Mouse (Mus musculus): Measurements from ENCODE around the gene Ggct. TPM values are rescaled to one million over a fixed set of nuclear protein-coding genes. Genes with fewer than 3 reads are reported as not detected.

Ggct gene
- total RNA-seq, 2 experiments from 2014 or later, result 6.0 to 9.2 TPM

GRCm38 (mm10) chr6:54997726-54998125 is 5.0 kb upstream of the Ggct start:
- no peak for DNase-seq (ENCODE audit: low spot score in 2 of 2)

GRCm38 (mm10) chr6:54996361-54996760 is 3.6 kb upstream of the Ggct start:
- no peak for DNase-seq (ENCODE audit: low spot score in 2 of 2)

GRCm38 (mm10) chr6:54992141-54992540 is 609 bp downstream of the Ggct start:
- DNase-seq (ENCODE audit: low spot score in 2 of 2), result no peak

- no peak for DNase-seq (ENCODE audit: low spot score in 2 of 2)
Observed at GRCm38 (mm10) chr6:54991189-54991588, 1.6 kb downstream of the Ggct start.

GRCm38 (mm10) chr6:54988141-54988540 is 4.6 kb downstream of the Ggct start:
- no peak for DNase-seq (ENCODE audit: low spot score in 2 of 2)

GRCm38 (mm10) chr6:54984096-54984495 is 8.7 kb downstream of the Ggct start:
- no peak for DNase-seq (ENCODE audit: low spot score in 2 of 2)

GRCm38 (mm10) chr6:54983526-54984050 is 9.2 kb downstream of the Ggct start:
- no peak for DNase-seq (ENCODE audit: low spot score in 2 of 2)

- no peak for DNase-seq (ENCODE audit: low spot score in 2 of 2)
Observed at GRCm38 (mm10) chr6:54979426-54979825, 13.3 kb downstream of the Ggct start.

- no peak for DNase-seq (ENCODE audit: low spot score in 2 of 2)
Observed at GRCm38 (mm10) chr6:54975616-54976015, 17.1 kb downstream of the Ggct start.

- peak in 1 of 2 experiments; percentile 18 for DNase-seq (ENCODE audit: low spot score in 2 of 2)
Observed at GRCm38 (mm10) chr6:54974501-54974900, 18.2 kb downstream of the Ggct start.

- DNase-seq (ENCODE audit: low spot score in 2 of 2), result no peak
Observed at GRCm38 (mm10) chr6:54972929-54973211, 19.9 kb downstream of the Ggct start.

GRCm38 (mm10) chr6:54972111-54972928 is 20.4 kb downstream of the Ggct start, which contains the start of gene Nod1:
Gene Nod1, minus strand, starts transcription at chr6:54972612.
- peak; percentile 73 to 75 for DNase-seq (ENCODE audit: low spot score in 2 of 2)

- no peak for DNase-seq (ENCODE audit: low spot score in 2 of 2)
Observed at GRCm38 (mm10) chr6:54971731-54972110, 21.0 kb downstream of the Ggct start.

GRCm38 (mm10) chr6:54970506-54970905 is 22.2 kb downstream of the Ggct start:
- no peak for DNase-seq (ENCODE audit: low spot score in 2 of 2)

- DNase-seq (ENCODE audit: low spot score in 2 of 2), result no peak
Observed at GRCm38 (mm10) chr6:54969801-54970200, 22.9 kb downstream of the Ggct start.

- no peak for DNase-seq (ENCODE audit: low spot score in 2 of 2)
Observed at GRCm38 (mm10) chr6:54967591-54967990, 25.2 kb downstream of the Ggct start.

GRCm38 (mm10) chr6:54965234-54965633 is 27.5 kb downstream of the Ggct start:
- no peak for DNase-seq (ENCODE audit: low spot score in 2 of 2)

GRCm38 (mm10) chr6:54964755-54965154 is 28.0 kb downstream of the Ggct start:
- DNase-seq (ENCODE audit: low spot score in 2 of 2), result no peak

GRCm38 (mm10) chr6:54963599-54963998 is 29.2 kb downstream of the Ggct start:
- no peak for DNase-seq (ENCODE audit: low spot score in 2 of 2)

- DNase-seq (ENCODE audit: low spot score in 2 of 2), result no peak
Observed at GRCm38 (mm10) chr6:54957655-54958054, 35.1 kb downstream of the Ggct start.

GRCm38 (mm10) chr6:54956425-54956824 is 36.3 kb downstream of the Ggct start:
- DNase-seq (ENCODE audit: low spot score in 2 of 2), result no peak

- no peak for DNase-seq (ENCODE audit: low spot score in 2 of 2)
Observed at GRCm38 (mm10) chr6:54955949-54956348, 36.8 kb downstream of the Ggct start.
